Mouse (Mus musculus) erythroblast, embryonic 14.5 days (primary cell): ENCODE measurements at regions not wholly inside any gene's neighbourhood (a gene's known extent, or its start where the extent isn't known, plus 50 kb on each side); places are given as distances from the start of the nearest gene placed in this dataset.

ENCODE experiments used
- H3K27me3 ChIP-seq: 2 replicates; pipeline ENCODE4 v1.6.1; 2012; ENCODE audit warnings: inconsistent platforms; ENCODE audit not compliant: control insufficient read depth
- H3K36me3 ChIP-seq: 2 replicates; pipeline ENCODE4 v1.6.1; 2012; ENCODE audit warnings: mild to moderate bottlenecking, inconsistent platforms; ENCODE audit not compliant: control insufficient read depth
- H3K4me1 ChIP-seq: 2 replicates; pipeline ENCODE4 v1.6.1; 2012; ENCODE audit warnings: inconsistent platforms; ENCODE audit not compliant: control insufficient read depth
- H3K4me3 ChIP-seq: replicated peaks from 2 replicates; pipeline ENCODE3; 2012; ENCODE audit warnings: moderate library complexity, mild to moderate bottlenecking, inconsistent platforms
- H3K9me3 ChIP-seq: 2 replicates; pipeline ENCODE4 v1.6.1; 2012; ENCODE audit warnings: low read length, inconsistent platforms, mixed read lengths; ENCODE audit not compliant: control insufficient read depth
- GATA1 ChIP-seq: IDR thresholded peaks from 2 replicates; pipeline ENCODE4 v1.6.1; 2012; ENCODE audit warnings: low read length, inconsistent platforms, mixed read lengths
- TAL1 ChIP-seq: IDR thresholded peaks from 3 replicates; pipeline ENCODE4 v1.6.1; 2012; ENCODE audit warnings: low read length, inconsistent platforms, mixed read lengths

DNA sequence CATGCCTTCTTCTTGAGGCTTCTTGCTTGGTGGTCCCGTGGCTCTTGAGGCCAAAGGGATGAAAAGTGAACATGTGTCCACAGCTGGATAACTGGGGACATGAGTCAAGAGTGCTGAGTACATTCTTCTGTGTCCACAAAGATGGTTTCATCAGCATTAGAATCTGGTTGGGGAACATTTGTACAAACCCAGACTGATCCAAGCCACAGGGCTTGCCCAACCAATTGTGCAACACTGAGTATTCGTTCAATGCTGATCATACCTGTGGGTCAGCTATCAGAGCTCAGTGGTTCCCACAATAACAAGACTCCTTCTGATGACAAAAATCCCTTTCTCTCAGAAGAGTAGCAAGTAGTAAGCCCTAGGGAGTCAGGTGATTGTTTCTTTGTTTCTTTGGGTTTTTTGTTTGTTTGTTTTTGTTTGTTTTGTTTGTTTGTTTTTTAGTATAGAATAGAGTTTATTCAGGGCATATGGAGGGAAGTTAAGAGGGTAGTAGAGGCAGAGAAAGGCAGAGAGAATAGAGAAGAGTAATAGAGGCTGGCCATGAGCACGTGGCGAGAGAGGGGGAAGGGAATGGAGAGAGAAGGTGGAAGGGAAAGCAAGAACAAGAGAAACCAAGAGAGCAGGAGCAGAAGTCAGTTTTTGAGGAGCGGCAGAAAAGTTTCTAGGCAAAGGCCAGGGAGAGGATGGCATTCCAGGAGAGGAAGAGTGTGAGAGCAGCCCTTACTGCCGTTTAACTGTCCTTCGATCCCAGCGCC is 612.5 kb downstream of the Zfp706 start:
- peaks cover 33% of the 10 kb centered on the region for H3K27me3 ChIP-seq
- H3K4me3 ChIP-seq, result no peak overlapping the region
- H3K36me3 ChIP-seq, result no peaks in the 10 kb centered on the region
- no peaks in the 10 kb centered on the region for H3K9me3 ChIP-seq
- no peak for TF ChIP-seq GATA1
- TF ChIP-seq TAL1, result no peak
- peaks cover 7% of the 10 kb centered on the region for H3K4me1 ChIP-seq

DNA sequence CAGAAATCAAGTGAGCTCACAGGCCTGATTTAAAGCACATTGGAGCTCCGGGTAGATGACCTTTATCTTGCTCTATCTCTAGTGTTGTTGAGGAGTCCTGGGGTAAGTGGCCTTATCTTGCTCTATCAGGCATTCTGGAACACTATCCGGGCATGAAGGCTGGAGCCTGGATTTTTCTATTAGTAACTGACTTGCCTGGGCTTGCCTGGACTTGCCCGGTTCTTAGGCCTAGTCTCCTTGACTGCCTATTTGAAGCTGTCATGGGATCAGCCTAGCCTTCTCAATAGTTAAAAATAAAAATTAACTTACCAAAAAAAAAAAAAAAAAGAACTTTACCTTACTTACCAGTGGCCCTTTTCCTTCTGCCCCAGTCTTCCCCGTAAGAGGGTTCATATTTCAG is 617.8 kb downstream of the Zfp706 start:
- no peak for TF ChIP-seq GATA1
- Histone ChIP-seq H3K27me3 (peaks cover 32% of the 10 kb centered on the region), H3K36me3 (no peaks in the 10 kb centered on the region), H3K4me1 (0 out of 2 replicates have a peak, but pooled peaks cover 2% of the 10 kb centered on the region), H3K9me3 (no peaks in the 10 kb centered on the region; the same call in 1 of the 2 replicates), H3K4me3 (no peak overlapping the region)

DNA sequence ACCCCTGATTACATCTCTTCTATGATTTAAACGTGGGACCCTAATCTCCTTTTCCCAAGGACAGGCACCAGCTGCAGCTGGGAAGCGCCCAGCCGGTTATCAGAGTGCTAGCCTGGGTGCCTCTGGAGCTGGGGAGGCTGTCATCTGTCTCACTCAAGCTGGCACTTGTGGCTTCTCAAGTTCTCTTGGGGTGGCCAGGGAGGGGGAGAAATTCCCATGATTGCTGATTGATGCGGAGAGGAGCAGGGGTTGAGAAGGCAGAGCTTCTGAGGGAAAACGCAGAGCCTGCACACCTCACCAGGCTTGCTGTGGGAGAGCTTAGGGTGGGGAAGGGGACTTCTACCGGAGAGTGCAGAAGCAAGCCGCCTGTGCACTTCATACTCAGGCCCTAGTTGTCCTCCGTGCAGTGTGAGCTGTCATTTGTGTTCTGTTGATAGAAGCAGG is 626.3 kb downstream of the Zfp706 start:
- Histone ChIP-seq H3K4me3 (peak overlapping the region; percentile 52), H3K36me3 (no peaks in the 10 kb centered on the region), H3K27me3 (peaks cover 88% of the 10 kb centered on the region), H3K9me3 (peaks cover 10% of the 10 kb centered on the region), H3K4me1 (peaks cover 29% of the 10 kb centered on the region)
- TF ChIP-seq TAL1 (0 out of 3 replicates have a peak, but pooled peaks have one; percentile 22), GATA1 (peak; percentile 3; the same call in 1 of the 2 replicates)

- Histone ChIP-seq H3K27me3 (peaks cover 92% of the 10 kb centered on the region), H3K4me1 (peaks cover 32% of the 10 kb centered on the region), H3K9me3 (peaks cover 10% of the 10 kb centered on the region), H3K36me3 (no peaks in the 10 kb centered on the region), H3K4me3 (peak overlapping the region; percentile 52)
- TF ChIP-seq GATA1, result peak; percentile 2; the same call in 1 of the 2 replicates
- TF ChIP-seq TAL1, result no peak
These were observed 626.9 kb downstream of the Zfp706 start for GRCm38 (mm10) chr15:36380461-36381227.

DNA sequence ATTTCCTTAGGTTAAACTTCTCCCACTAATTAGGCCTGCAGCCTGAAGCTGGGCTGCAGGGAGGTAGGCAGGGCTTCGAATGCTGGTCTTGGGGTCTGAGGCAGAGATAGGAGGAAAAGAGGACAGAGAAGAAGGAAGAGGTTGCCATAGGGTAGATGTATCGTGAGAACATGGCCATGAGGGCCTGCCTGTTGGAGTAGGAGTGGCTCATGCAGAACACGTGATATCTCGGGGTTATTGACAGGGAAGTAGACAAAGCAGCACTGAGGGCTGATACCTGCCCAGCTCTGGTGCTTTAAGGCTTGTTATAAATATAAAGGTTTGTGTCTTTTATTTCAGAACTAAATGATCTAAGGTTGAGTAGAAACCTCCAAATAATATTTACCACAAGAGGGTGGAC is 628.9 kb downstream of the Zfp706 start:
- Histone ChIP-seq H3K27me3 (peaks cover 96% of the 10 kb centered on the region), H3K9me3 (peaks cover 6% of the 10 kb centered on the region), H3K36me3 (no peaks in the 10 kb centered on the region), H3K4me3 (no peak overlapping the region), H3K4me1 (peaks cover 52% of the 10 kb centered on the region)
- TF ChIP-seq GATA1 (no peak), TAL1 (no peak)

DNA sequence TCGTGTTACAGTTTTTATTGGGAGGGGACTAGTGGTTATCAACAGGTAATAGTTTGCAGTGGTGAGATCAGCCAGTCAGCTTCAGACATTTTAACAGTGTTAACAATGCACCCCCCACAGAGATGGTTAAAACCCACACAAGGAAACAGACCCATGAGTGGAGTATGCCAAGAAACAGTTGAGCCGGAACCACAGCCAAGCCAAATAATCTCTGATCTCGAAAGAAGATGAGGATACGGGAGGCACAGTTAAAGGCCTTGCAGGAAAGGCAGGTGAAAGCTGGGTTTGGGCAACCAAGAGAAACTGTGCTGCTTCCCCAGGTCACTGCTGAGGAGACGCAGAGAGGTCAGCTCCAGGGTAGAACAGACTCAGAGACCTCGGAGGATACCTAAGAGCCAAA is 631.0 kb downstream of the Zfp706 start:
- TF ChIP-seq TAL1, result no peak
- TF ChIP-seq GATA1, result no peak
- Histone ChIP-seq H3K36me3 (no peaks in the 10 kb centered on the region), H3K4me3 (no peak overlapping the region), H3K4me1 (peaks cover 60% of the 10 kb centered on the region), H3K27me3 (peaks cover 80% of the 10 kb centered on the region), H3K9me3 (peaks cover 4% of the 10 kb centered on the region)

- TF ChIP-seq GATA1 (no peak), TAL1 (no peak)
- Histone ChIP-seq H3K9me3 (peaks cover 4% of the 10 kb centered on the region), H3K36me3 (no peaks in the 10 kb centered on the region), H3K4me1 (peaks cover 54% of the 10 kb centered on the region), H3K27me3 (peaks cover 70% of the 10 kb centered on the region), H3K4me3 (peak overlapping the region; percentile 65)
These were observed 632.1 kb downstream of the Zfp706 start for GRCm38 (mm10) chr15:36375549-36375885.

- Histone ChIP-seq H3K27me3 (peaks cover 64% of the 10 kb centered on the region), H3K4me1 (peaks cover 51% of the 10 kb centered on the region), H3K9me3 (peaks cover 4% of the 10 kb centered on the region), H3K4me3 (peak overlapping the region; percentile 65), H3K36me3 (no peaks in the 10 kb centered on the region)
- TF ChIP-seq GATA1 (no peak), TAL1 (no peak)
These were observed 632.6 kb downstream of the Zfp706 start for GRCm38 (mm10) chr15:36374732-36375548.
